Mouse (Mus musculus) liver, adult (tissue): ENCODE measurements around the gene Nr2f1.

Source experiments
- GATA4 ChIP-seq: IDR thresholded peaks from 2 replicates; pipeline ENCODE4 v1.6.1; 2014; ENCODE audit warnings: mild to moderate bottlenecking, low read length; ENCODE audit not compliant: insufficient replicate concordance

The Nr2f1 gene

GRCm38 (mm10) chr13:78177381-78177950 is 22.1 kb downstream of the Nr2f1 start:
- TF ChIP-seq GATA4: no peak

- no peak for TF ChIP-seq GATA4
These were observed 23.7 kb downstream of the Nr2f1 start for GRCm38 (mm10) chr13:78175821-78176380.

DNA sequence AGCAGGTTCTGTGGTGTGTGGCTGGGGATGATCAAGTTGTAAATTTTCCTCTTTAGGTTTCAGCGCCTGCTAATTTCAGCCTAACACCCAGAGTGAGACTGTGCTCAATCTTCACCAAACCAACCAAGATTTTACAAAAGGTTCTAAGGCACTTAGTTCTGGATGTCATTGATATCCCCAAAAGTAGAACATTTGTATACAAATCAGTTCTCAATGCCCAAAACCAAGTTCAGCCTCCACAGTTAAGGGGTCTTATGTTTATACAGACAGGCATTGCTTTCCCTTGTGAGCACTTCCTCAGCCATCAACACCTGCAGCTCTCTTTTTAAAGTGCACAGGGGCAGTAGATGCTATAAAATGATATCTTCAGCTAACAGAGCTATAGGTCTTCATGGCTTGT is 24.7 kb downstream of the Nr2f1 start:
- no peak for TF ChIP-seq GATA4

DNA sequence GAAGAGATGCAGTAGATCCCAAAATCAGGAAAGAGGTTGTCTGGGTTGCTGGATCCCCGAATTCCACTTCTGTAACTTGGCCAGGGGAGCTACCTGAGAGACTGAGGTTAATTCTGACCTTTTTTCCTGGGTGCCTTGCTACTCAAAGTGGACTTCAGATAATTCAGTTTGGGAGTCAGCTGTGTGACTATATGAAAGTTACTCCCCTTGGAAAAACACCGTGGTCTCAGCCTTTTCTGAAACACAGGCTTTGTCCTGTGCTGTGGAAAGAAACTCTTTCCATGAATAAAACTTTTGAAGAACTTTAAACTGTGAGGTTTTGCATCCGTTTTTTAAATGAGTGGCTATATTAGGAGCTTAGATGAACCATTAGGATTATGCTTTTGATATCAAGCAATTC is 25.4 kb downstream of the Nr2f1 start:
- TF ChIP-seq GATA4: no peak

GRCm38 (mm10) chr13:78172861-78173260 is 26.7 kb downstream of the Nr2f1 start:
- TF ChIP-seq GATA4: no peak

- no peak for TF ChIP-seq GATA4
These were observed 27.4 kb downstream of the Nr2f1 start for GRCm38 (mm10) chr13:78171984-78172636.

DNA sequence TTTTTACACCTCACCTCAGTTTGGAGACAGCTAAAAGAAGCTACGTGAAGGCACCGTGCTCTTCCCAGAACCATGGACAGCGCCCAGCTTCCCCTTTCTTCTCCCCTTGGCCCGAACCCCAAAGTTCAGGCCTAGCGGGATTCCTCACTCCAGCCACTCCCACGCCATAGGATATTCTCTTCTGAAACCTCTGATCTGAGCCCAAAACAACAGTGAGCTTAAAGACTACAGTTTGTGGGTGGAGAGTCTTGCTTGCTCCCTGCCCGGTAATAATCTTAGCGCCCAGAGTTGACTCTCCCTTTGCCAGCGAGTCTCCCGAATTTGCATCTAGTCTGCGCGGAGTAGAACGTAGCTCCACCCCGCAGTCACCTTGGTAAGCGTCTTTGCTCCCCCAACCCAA is 28.2 kb downstream of the Nr2f1 start:
- no peak for TF ChIP-seq GATA4

DNA sequence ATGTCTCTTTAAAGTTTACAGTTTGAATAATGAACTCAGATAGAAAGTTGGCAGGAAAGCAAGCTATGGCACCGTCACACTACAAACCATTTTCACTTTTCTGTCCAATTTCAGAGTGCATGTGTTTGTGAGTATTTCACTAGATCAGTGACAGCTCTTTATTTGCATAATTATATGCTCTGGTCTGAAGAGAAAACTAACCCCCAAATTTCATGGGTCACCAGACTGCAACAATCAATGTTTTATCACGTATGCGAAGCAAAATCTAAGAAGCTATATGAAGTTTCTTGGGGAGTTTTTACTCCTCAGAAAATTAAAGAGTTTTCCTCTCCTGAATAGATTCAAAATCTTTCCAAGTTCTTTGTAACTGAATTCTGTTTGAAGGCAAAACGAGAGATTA is 31.4 kb downstream of the Nr2f1 start:
- TF ChIP-seq GATA4: no peak

DNA sequence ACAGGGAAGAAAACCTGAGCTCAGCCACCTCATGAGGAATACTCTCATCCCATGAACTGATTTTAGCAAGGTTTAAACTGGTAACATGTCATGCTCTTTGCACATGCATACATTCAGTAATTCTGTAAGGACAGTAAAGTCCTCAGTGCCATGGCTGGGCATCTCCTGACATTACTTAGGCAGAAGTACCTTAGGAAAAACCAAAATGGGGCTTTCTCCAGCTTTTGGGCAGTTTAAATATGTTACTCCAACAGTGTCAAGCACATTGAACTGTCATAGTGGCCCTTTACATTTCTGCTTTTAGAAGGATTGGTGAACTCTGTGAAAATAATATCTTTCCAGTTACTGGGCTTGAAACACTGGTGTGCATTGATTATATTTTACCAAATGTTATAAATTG is 34.6 kb downstream of the Nr2f1 start:
- no peak for TF ChIP-seq GATA4

GRCm38 (mm10) chr13:78163087-78163958 is 36.2 kb downstream of the Nr2f1 start:
- no peak; the same call in 1 of the 2 replicates for TF ChIP-seq GATA4

DNA sequence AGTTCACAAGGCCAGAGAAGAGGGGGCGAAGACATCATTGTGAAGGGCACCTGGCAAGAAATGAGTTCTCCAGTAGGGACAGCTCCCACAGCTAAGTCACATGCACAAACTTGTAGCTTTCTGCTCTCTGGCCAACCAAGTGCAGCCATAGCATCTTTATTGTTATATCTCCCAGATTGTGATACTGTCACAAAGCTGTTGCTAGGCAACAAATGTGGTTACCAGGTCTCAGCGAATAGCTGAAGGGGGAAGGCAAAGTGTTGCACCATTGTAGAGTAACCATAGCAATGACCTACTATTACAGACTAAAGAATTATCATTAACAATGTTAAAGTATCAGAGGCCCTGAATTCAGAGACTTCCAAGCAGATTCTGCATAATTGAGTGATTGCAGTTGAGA is 37.4 kb downstream of the Nr2f1 start:
- no peak for TF ChIP-seq GATA4

- no peak for TF ChIP-seq GATA4
These were observed 42.1 kb downstream of the Nr2f1 start for GRCm38 (mm10) chr13:78157465-78157864.
